Mouse (Mus musculus) gastrocnemius, postnatal 36 days (tissue): ENCODE data around the gene Dscaml1. TPM values are rescaled to one million over a fixed set of nuclear protein-coding genes. Genes with fewer than 3 reads are reported as not detected.
"Not testable (repeated sequence)": the region's sequence is repeated elsewhere in the genome, so short reads cannot be mapped to it uniquely, and the experiment has no call there.

ENCODE experiments used
- DNase-seq, 2 experiments: peaks; one replicate each; pipeline ENCODE4 v3.0.0; 2022
- intact Hi-C: fragments of 180-260 bp; cut with DNase I; formaldehyde crosslinking; loops from one replicate; pipeline ENCODE4 v1.15.1; 2025
- total RNA-seq, 2 experiments: library from RNA; stranded (reverse); gene quantifications; 2 replicates each; pipeline ENCODE4 v1.2.3; 2021

Gene Dscaml1
- total RNA-seq, 2 experiments from 2014 or later, result not detected

- peak; percentile 29 to 36 for DNase-seq
- intact Hi-C loops, result no loop called here
Observed at GRCm38 (mm10) chr9:45739702-45740583, 313.5 kb downstream of the Dscaml1 start.

GRCm38 (mm10) chr9:45740584-45740980, 314.2 kb downstream of the Dscaml1 start:
- no peak for DNase-seq
- intact Hi-C loops, result no loop called here

- intact Hi-C loops, result no loop called here
- DNase-seq, result no peak
Observed at GRCm38 (mm10) chr9:45745451-45745850, 319.0 kb downstream of the Dscaml1 start.

GRCm38 (mm10) chr9:45749917-45750316, 323.5 kb downstream of the Dscaml1 start:
- no peak for DNase-seq
- intact Hi-C loops, result no loop called here

GRCm38 (mm10) chr9:45754452-45755091, 328.1 kb downstream of the Dscaml1 start:
- intact Hi-C loops, result loop anchor here (2.0 kb wide), 1 partner anchor 342 kb away; no protein-coding TSS in a partner anchor
- DNase-seq, result peak; percentile 50

- intact Hi-C loops, result no loop called here
Observed at GRCm38 (mm10) chr9:45766195-45766594, 339.8 kb downstream of the Dscaml1 start.

GRCm38 (mm10) chr9:45767155-45767554, 340.7 kb downstream of the Dscaml1 start:
- intact Hi-C loops, result no loop called here
- DNase-seq, result no peak

More at GRCm38 (mm10) chr9:45766195-45766594, 339.8 kb downstream of the Dscaml1 start:
- DNase-seq, result no peak

GRCm38 (mm10) chr9:45768421-45768820, 342.0 kb downstream of the Dscaml1 start:
- intact Hi-C loops, result no loop called here
- DNase-seq, result no peak

- intact Hi-C loops, result no loop called here
- no peak for DNase-seq
Observed at GRCm38 (mm10) chr9:45769596-45769995, 343.2 kb downstream of the Dscaml1 start.

GRCm38 (mm10) chr9:45774088-45774487, 347.7 kb downstream of the Dscaml1 start:
- intact Hi-C loops, result no loop called here
- no peak for DNase-seq

GRCm38 (mm10) chr9:45776176-45776575, 349.7 kb downstream of the Dscaml1 start:
- intact Hi-C loops, DNase-seq: not testable (repeated sequence)

- DNase-seq, result no peak
- intact Hi-C loops, result no loop called here
Observed at GRCm38 (mm10) chr9:45779201-45779600, 352.8 kb downstream of the Dscaml1 start.

GRCm38 (mm10) chr9:45783249-45784069, 357.0 kb downstream of the Dscaml1 start:
- DNase-seq, result no peak
- intact Hi-C loops, result no loop called here

GRCm38 (mm10) chr9:45787071-45787470, 360.6 kb downstream of the Dscaml1 start:
- intact Hi-C loops, result no loop called here
- no peak for DNase-seq

GRCm38 (mm10) chr9:45787547-45787946, 361.1 kb downstream of the Dscaml1 start:
- intact Hi-C loops, result no loop called here
- DNase-seq, result no peak

- intact Hi-C loops, result no loop called here
- DNase-seq, result no peak
Observed at GRCm38 (mm10) chr9:45788405-45788804, 362.0 kb downstream of the Dscaml1 start.

GRCm38 (mm10) chr9:45791456-45792142, 365.2 kb downstream of the Dscaml1 start:
- DNase-seq, result no peak
- intact Hi-C loops, result no loop called here

GRCm38 (mm10) chr9:45792235-45792634, 365.8 kb downstream of the Dscaml1 start:
- intact Hi-C loops, result no loop called here
- DNase-seq, result no peak

- intact Hi-C loops, result no loop called here
- DNase-seq, result no peak
Observed at GRCm38 (mm10) chr9:45793697-45794096, 367.3 kb downstream of the Dscaml1 start.

- intact Hi-C loops, result no loop called here
- peak in 1 of 2 experiments; percentile 33 for DNase-seq
Observed at GRCm38 (mm10) chr9:45795722-45796121, 369.3 kb downstream of the Dscaml1 start.
